Mouse (Mus musculus): ENCODE results near the gene Lrmda. TPM values are rescaled to one million over a fixed set of nuclear protein-coding genes. Genes with fewer than 3 reads are reported as not detected.
A peak's percentile ranks its signal among the peaks of the same experiment; 100 is the strongest.

Lrmda gene
- 0.23 and 0.34 TPM in 2 replicates for polyA plus RNA-seq (2014; fragmentation: Nextera tagmentation; extraction: Ambion mirVana)

DNA sequence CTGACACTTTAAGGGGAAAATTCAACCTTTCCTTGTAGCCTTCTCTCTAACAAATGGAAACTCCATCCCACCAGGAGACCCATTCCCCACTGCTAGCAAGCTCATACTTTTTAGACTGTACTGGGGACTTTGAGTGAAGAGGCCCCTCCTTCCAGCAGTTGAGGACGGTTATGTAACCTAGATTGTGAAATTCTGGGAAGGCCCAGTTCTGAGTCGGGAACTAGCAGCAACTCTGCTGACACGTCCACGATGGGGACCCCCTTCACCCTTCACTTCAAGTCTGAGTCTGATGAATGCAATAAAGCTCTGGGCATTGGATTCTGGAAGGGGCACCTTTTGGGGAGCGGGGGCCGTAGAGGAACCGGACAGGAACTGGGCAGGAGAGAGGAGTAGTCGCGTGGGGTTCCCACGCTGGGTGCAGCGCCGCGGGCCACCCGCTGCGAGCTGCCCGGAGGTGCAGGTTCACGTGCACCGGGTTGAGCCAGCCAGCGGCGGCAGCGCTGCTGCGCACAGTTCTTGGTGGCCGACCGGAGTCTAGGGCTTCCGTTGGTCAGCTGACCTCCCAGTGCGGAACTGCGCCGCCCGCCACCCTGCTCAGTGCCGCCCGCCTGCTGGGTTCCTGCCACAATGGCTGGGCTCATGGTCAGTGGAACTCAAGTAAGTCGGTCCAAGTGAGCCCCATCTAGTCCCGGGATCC lies at the start of gene Lrmda:
Lrmda (plus strand) TSS at position 461 of the 697 bp plus-strand sequence.
- Histone ChIP-seq H3K27me3 (ENCODE audit: control insufficient read depth, insufficient read depth, low read length) (peaks cover 2% of the 10 kb centered on the region), H3K27ac (ENCODE audit: low read depth, low read length) (no peak within 1 kb of the TSS), H3K9me3 (ENCODE audit: control insufficient read depth, low read length) (no peaks in the 10 kb centered on the region), H3K4me2 (peak within 1 kb of the TSS; percentile 71), H3K9ac (ENCODE audit: low read length) (peak within 1 kb of the TSS; percentile 59; the same call in 1 of the 2 replicates), H3K36me3 (ENCODE audit: control insufficient read depth, insufficient read depth, low read length) (no peaks in the 10 kb centered on the region), H3K4me1 (ENCODE audit: control insufficient read depth, insufficient read depth, low read length) (peaks cover 7% of the 10 kb centered on the region; the same call in 1 of the 2 replicates), H3K4me3 (ENCODE audit: low read depth, low read length) (peak within 1 kb of the TSS; percentile 30)
- DNase-seq (ENCODE audit: low spot score, missing footprints) = peak; percentile 92
- ATAC-seq (ENCODE audit: low FRiP score) = peak; percentile 86
- WGBS = 3% methylated on average over 30 of the region's 33 CpGs

GRCm38 (mm10) chr14:21981462-21981861 lies 38.0 kb upstream of the Lrmda start:
- H3K9me3 ChIP-seq (ENCODE audit: control insufficient read depth, low read length) = no peaks in the 10 kb centered on the region; the same call in 1 of the 2 replicates
- peak; percentile 99 for DNase-seq (ENCODE audit: low spot score, missing footprints)
- H3K36me3 ChIP-seq (ENCODE audit: control insufficient read depth, insufficient read depth, low read length) = peaks cover 9% of the 10 kb centered on the region; the same call in 1 of the 2 replicates
- WGBS = 2% methylated on average over 22 of the region's 22 CpGs
- ATAC-seq (ENCODE audit: low FRiP score) = peak; percentile 77
- H3K4me3 ChIP-seq (ENCODE audit: low read depth, low read length) = no peak overlapping the region
- H3K4me1 ChIP-seq (ENCODE audit: control insufficient read depth, insufficient read depth, low read length) = peaks cover 17% of the 10 kb centered on the region
- H3K9ac ChIP-seq (ENCODE audit: low read length) = no peak overlapping the region; the same call in 1 of the 2 replicates
- H3K4me2 ChIP-seq = peak overlapping the region; percentile 89
- no peak overlapping the region for H3K27ac ChIP-seq (ENCODE audit: low read depth, low read length)
- H3K27me3 ChIP-seq (ENCODE audit: control insufficient read depth, insufficient read depth, low read length) = peaks cover 3% of the 10 kb centered on the region

- Histone ChIP-seq H3K4me2 (peak overlapping the region; percentile 89), H3K9me3 (ENCODE audit: control insufficient read depth, low read length) (no peaks in the 10 kb centered on the region), H3K36me3 (ENCODE audit: control insufficient read depth, insufficient read depth, low read length) (peaks cover 9% of the 10 kb centered on the region; the same call in 1 of the 2 replicates), H3K27ac (ENCODE audit: low read depth, low read length) (peak overlapping the region; percentile 58), H3K4me1 (ENCODE audit: control insufficient read depth, insufficient read depth, low read length) (peaks cover 17% of the 10 kb centered on the region), H3K9ac (ENCODE audit: low read length) (peak overlapping the region; percentile 80), H3K27me3 (ENCODE audit: control insufficient read depth, insufficient read depth, low read length) (peaks cover 3% of the 10 kb centered on the region), H3K4me3 (ENCODE audit: low read depth, low read length) (peak overlapping the region; percentile 49)
- ATAC-seq (ENCODE audit: low FRiP score) (no peak), DNase-seq (ENCODE audit: low spot score, missing footprints) (no peak)
- 6% methylated on average over 14 of the region's 14 CpGs for WGBS
Observed at GRCm38 (mm10) chr14:21982096-21982591, 37.4 kb upstream of the Lrmda start.

- peaks cover 9% of the 10 kb centered on the region; the same call in 1 of the 2 replicates for H3K36me3 ChIP-seq (ENCODE audit: control insufficient read depth, insufficient read depth, low read length)
- peak overlapping the region; percentile 89 for H3K4me2 ChIP-seq
- ATAC-seq (ENCODE audit: low FRiP score) = no peak
- WGBS = under 1% methylated on average over 38 of the region's 38 CpGs
- H3K4me1 ChIP-seq (ENCODE audit: control insufficient read depth, insufficient read depth, low read length) = peaks cover 17% of the 10 kb centered on the region
- H3K4me3 ChIP-seq (ENCODE audit: low read depth, low read length) = peak overlapping the region; percentile 49
- H3K9me3 ChIP-seq (ENCODE audit: control insufficient read depth, low read length) = no peaks in the 10 kb centered on the region
- peak overlapping the region; percentile 80 for H3K9ac ChIP-seq (ENCODE audit: low read length)
- peak overlapping the region; percentile 58 for H3K27ac ChIP-seq (ENCODE audit: low read depth, low read length)
- DNase-seq (ENCODE audit: low spot score, missing footprints) = peak; percentile 98
- H3K27me3 ChIP-seq (ENCODE audit: control insufficient read depth, insufficient read depth, low read length) = peaks cover 3% of the 10 kb centered on the region
Observed at GRCm38 (mm10) chr14:21982592-21983310, 36.8 kb upstream of the Lrmda start.

DNA sequence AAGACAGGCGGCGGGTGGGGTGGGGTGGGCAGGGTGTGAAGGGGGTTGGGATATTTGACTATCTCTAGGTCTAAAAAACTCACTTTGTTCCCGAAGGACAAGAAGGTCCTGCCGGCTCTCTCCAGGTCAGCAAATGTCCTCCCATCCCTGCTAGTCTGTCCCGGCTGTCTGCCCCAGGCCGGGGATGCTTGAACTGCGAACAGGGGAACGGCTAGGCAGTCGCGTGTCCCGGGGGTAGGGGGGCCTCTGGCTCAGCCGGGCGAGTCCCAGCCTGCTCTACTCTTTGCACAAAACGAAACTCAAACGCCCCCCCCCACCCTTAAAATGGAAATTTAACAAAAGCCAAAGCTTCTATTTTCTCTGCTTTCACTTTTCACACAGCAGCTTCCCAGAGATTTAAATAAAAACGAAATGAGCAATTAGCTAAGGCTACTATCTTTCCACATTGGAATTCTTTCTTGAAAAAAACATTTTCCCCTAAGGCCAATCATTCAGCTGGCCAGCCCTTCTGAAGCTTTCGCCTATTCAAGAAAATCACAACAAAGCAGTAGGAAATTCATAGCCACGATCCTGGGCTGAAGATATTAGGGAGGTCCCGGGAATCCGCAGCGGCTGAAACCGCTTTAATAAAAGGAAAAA lies 36.1 kb upstream of the Lrmda start:
- peak overlapping the region; percentile 40; the same call in 1 of the 2 replicates for H3K27ac ChIP-seq (ENCODE audit: low read depth, low read length)
- H3K9me3 ChIP-seq (ENCODE audit: control insufficient read depth, low read length) = no peaks in the 10 kb centered on the region
- DNase-seq (ENCODE audit: low spot score, missing footprints) = peak; percentile 97
- H3K4me1 ChIP-seq (ENCODE audit: control insufficient read depth, insufficient read depth, low read length) = peaks cover 17% of the 10 kb centered on the region
- under 1% methylated on average over 22 of the region's 22 CpGs for WGBS
- no peak for ATAC-seq (ENCODE audit: low FRiP score)
- peaks cover 3% of the 10 kb centered on the region for H3K27me3 ChIP-seq (ENCODE audit: control insufficient read depth, insufficient read depth, low read length)
- peak overlapping the region; percentile 49 for H3K4me3 ChIP-seq (ENCODE audit: low read depth, low read length)
- H3K4me2 ChIP-seq = peak overlapping the region; percentile 89
- H3K36me3 ChIP-seq (ENCODE audit: control insufficient read depth, insufficient read depth, low read length) = peaks cover 9% of the 10 kb centered on the region; the same call in 1 of the 2 replicates
- peak overlapping the region; percentile 80 for H3K9ac ChIP-seq (ENCODE audit: low read length)

DNA sequence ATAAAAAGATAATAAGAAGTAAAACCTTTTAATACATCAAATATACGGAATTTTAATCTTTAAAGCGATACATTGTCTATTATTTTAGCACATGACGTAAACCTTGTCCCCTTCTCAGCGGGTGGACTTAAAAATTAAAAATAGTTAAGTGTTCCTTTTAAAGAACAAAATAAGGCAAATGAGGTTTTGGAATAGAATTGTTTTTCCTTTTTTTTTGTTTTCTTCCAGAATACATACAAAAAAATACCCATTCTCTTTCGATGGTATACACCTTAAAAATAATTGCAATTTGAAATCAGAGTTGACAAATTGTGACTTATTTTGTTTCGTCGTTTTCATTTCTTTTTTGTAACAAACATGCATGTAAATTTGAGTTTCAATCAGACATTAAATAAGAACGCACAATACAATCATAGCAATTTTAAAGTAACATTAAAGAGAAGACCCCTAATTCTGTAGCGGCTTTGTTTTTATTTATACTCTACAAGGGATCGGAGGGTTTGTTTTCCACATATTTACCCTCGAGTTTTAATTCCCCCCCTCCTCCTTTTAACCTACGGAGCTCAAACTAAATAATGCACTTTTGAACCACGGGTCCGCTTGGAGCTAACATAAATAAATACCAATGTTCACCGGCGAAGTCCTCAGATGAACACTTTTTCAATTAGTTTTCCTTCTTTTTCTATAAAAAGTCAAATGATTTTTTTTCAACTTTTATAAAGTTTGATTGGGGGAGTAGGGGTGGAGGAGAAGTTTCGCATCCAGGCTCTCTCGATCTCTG lies 35.4 kb upstream of the Lrmda start:
- Histone ChIP-seq H3K4me2 (peak overlapping the region; percentile 89), H3K27ac (ENCODE audit: low read depth, low read length) (peak overlapping the region; percentile 27; the same call in 1 of the 2 replicates), H3K9ac (ENCODE audit: low read length) (peak overlapping the region; percentile 98), H3K4me1 (ENCODE audit: control insufficient read depth, insufficient read depth, low read length) (peaks cover 17% of the 10 kb centered on the region), H3K4me3 (ENCODE audit: low read depth, low read length) (peak overlapping the region; percentile 90), H3K9me3 (ENCODE audit: control insufficient read depth, low read length) (no peaks in the 10 kb centered on the region), H3K36me3 (ENCODE audit: control insufficient read depth, insufficient read depth, low read length) (peaks cover 9% of the 10 kb centered on the region; the same call in 1 of the 2 replicates), H3K27me3 (ENCODE audit: control insufficient read depth, insufficient read depth, low read length) (peaks cover 3% of the 10 kb centered on the region)
- no peak for ATAC-seq (ENCODE audit: low FRiP score)
- peak; percentile 94 for DNase-seq (ENCODE audit: low spot score, missing footprints)
- 2% methylated on average over 18 of the region's 18 CpGs for WGBS

DNA sequence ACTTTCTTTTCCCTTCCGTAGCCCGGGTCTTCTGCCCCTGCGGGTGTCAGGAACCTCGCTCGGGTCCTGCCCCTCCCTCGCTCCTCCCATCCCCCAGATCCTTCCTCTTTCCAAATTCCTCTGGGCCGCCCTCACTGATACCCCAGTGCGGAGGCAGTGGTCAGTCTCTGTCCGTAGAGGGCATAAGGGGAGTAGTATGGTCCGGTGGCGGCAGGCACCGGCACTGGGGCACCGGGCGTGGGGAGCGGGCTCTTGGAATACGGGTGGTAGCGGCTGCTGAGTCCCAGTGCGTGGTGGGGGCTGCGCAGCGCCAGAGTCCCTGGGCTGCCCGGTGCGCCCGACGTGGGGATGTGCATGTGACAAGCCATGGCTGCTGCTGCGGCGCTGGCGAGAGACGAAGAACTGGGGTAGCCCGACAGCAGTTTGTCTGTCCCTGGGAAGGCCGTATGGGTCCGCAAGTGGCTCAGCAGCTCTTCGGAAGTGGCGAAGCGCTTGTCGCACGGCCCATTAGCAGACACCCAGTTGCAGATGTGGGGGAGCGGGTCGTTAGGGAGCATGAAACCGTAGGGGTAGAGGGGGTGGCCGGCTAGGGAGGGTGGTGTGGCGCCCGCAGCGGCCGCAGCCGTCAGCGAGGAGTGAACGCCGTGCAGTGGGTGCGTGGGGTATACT lies 34.6 kb upstream of the Lrmda start:
- WGBS = 1% methylated on average over 48 of the region's 49 CpGs
- no peak for ATAC-seq (ENCODE audit: low FRiP score)

More for the DNA sequence above, 34.6 kb upstream of the Lrmda start:
- H3K4me2 ChIP-seq = peak overlapping the region; percentile 87
- H3K4me1 ChIP-seq (ENCODE audit: control insufficient read depth, insufficient read depth, low read length) = peaks cover 21% of the 10 kb centered on the region
- peak overlapping the region; percentile 61 for H3K27ac ChIP-seq (ENCODE audit: low read depth, low read length)
- H3K4me3 ChIP-seq (ENCODE audit: low read depth, low read length) = peak overlapping the region; percentile 90
- H3K9me3 ChIP-seq (ENCODE audit: control insufficient read depth, low read length) = no peaks in the 10 kb centered on the region
- peaks cover 9% of the 10 kb centered on the region; the same call in 1 of the 2 replicates for H3K36me3 ChIP-seq (ENCODE audit: control insufficient read depth, insufficient read depth, low read length)
- H3K27me3 ChIP-seq (ENCODE audit: control insufficient read depth, insufficient read depth, low read length) = peaks cover 3% of the 10 kb centered on the region
- DNase-seq (ENCODE audit: low spot score, missing footprints) = no peak
- peak overlapping the region; percentile 98 for H3K9ac ChIP-seq (ENCODE audit: low read length)

All from midbrain, embryonic 11.5 days (tissue).